Mouse (Mus musculus): ENCODE measurements at regions not wholly inside any gene's neighbourhood (a gene's known extent, or its start where the extent isn't known, plus 50 kb on each side); places are given as distances from the start of the nearest gene placed in this dataset.

- no peak overlapping the region for H3K4me3 ChIP-seq (replicated peaks; ENCODE audit: low read length)
- no peak for TF ChIP-seq POLR2A (IDR thresholded peaks at IDR 0.05; ENCODE audit: borderline replicate concordance, extremely low read depth, insufficient read depth, insufficient read length)
- H3K4me1 ChIP-seq (ENCODE audit: control insufficient read depth, insufficient read depth, low read length): peaks cover 28% of the 10 kb centered on the region
- no peak overlapping the region for H3K27ac ChIP-seq (replicated peaks; ENCODE audit: low read depth, low read length)
- DNase-seq (ENCODE audit: low spot score) (no peak), ATAC-seq (ENCODE audit: low FRiP score, low read depth) (no peak)
- no peaks in the 10 kb centered on the region for H3K27me3 ChIP-seq (ENCODE audit: control insufficient read depth, insufficient read depth, low read length)
- WGBS: 73% methylated on average over 5 of the region's 5 CpGs
- H3K9ac ChIP-seq (ENCODE audit: low read depth, low read length, severe bottlenecking): no peak overlapping the region
- H3K9me3 ChIP-seq (ENCODE audit: control insufficient read depth, low read length): no peaks in the 10 kb centered on the region
- no peak overlapping the region for H3K4me2 ChIP-seq (replicated peaks; ENCODE audit: low read depth, low read length, severe bottlenecking)
- no peaks in the 10 kb centered on the region for H3K36me3 ChIP-seq (ENCODE audit: control insufficient read depth, insufficient read depth, low read length)
Measured at GRCm38 (mm10) chr14:105738568-105738967, 158.1 kb downstream of the Spry2 start.

GRCm38 (mm10) chr14:105736352-105736751 is 160.3 kb downstream of the Spry2 start:
- Histone ChIP-seq H3K4me2 (replicated peaks; ENCODE audit: low read depth, low read length, severe bottlenecking) (no peak overlapping the region), H3K4me1 (ENCODE audit: control insufficient read depth, insufficient read depth, low read length) (peaks cover 41% of the 10 kb centered on the region), H3K27me3 (ENCODE audit: control insufficient read depth, insufficient read depth, low read length) (no peaks in the 10 kb centered on the region), H3K9me3 (ENCODE audit: control insufficient read depth, low read length) (no peaks in the 10 kb centered on the region), H3K9ac (ENCODE audit: low read depth, low read length, severe bottlenecking) (no peak overlapping the region), H3K36me3 (ENCODE audit: control insufficient read depth, insufficient read depth, low read length) (no peaks in the 10 kb centered on the region), H3K27ac (replicated peaks; ENCODE audit: low read depth, low read length) (no peak overlapping the region), H3K4me3 (replicated peaks; ENCODE audit: low read length) (no peak overlapping the region)
- no peak for ATAC-seq (ENCODE audit: low FRiP score, low read depth)
- DNase-seq (ENCODE audit: low spot score): peak; percentile 74
- WGBS: 10% methylated on average over 6 of the region's 6 CpGs
- TF ChIP-seq POLR2A (IDR thresholded peaks at IDR 0.05; ENCODE audit: borderline replicate concordance, extremely low read depth, insufficient read depth, insufficient read length): no peak

- WGBS: 87% methylated on average over 7 of the region's 7 CpGs
Measured at GRCm38 (mm10) chr14:105734291-105734690, 162.3 kb downstream of the Spry2 start.

GRCm38 (mm10) chr14:105733013-105733728 is 163.4 kb downstream of the Spry2 start:
- no peaks in the 10 kb centered on the region for H3K36me3 ChIP-seq (ENCODE audit: control insufficient read depth, insufficient read depth, low read length)
- H3K9me3 ChIP-seq (ENCODE audit: control insufficient read depth, low read length): no peaks in the 10 kb centered on the region
- peaks cover 42% of the 10 kb centered on the region for H3K4me1 ChIP-seq (ENCODE audit: control insufficient read depth, insufficient read depth, low read length)
- DNase-seq (ENCODE audit: low spot score): peak; percentile 71
- H3K4me2 ChIP-seq (replicated peaks; ENCODE audit: low read depth, low read length, severe bottlenecking): peak overlapping the region; percentile 52
- H3K4me3 ChIP-seq (replicated peaks; ENCODE audit: low read length): peak overlapping the region; percentile 26
- no peaks in the 10 kb centered on the region for H3K27me3 ChIP-seq (ENCODE audit: control insufficient read depth, insufficient read depth, low read length)
- no peak for TF ChIP-seq POLR2A (IDR thresholded peaks at IDR 0.05; ENCODE audit: borderline replicate concordance, extremely low read depth, insufficient read depth, insufficient read length)
- peak overlapping the region; percentile 80 for H3K27ac ChIP-seq (replicated peaks; ENCODE audit: low read depth, low read length)
- H3K9ac ChIP-seq (ENCODE audit: low read depth, low read length, severe bottlenecking): peak overlapping the region; percentile 44; the same call in 1 of the 2 replicates
- WGBS: 3% methylated on average over 12 of the region's 12 CpGs
- 0 out of 2 replicates have a peak, but pooled peaks have one; percentile 38 for ATAC-seq (ENCODE audit: low FRiP score, low read depth)

More at GRCm38 (mm10) chr14:105734291-105734690, 162.3 kb downstream of the Spry2 start:
- no peak for TF ChIP-seq POLR2A (IDR thresholded peaks at IDR 0.05; ENCODE audit: borderline replicate concordance, extremely low read depth, insufficient read depth, insufficient read length)
- no peak for DNase-seq (ENCODE audit: low spot score)
- Histone ChIP-seq H3K36me3 (ENCODE audit: control insufficient read depth, insufficient read depth, low read length) (no peaks in the 10 kb centered on the region), H3K9ac (ENCODE audit: low read depth, low read length, severe bottlenecking) (no peak overlapping the region), H3K27ac (replicated peaks; ENCODE audit: low read depth, low read length) (no peak overlapping the region), H3K4me1 (ENCODE audit: control insufficient read depth, insufficient read depth, low read length) (peaks cover 42% of the 10 kb centered on the region), H3K9me3 (ENCODE audit: control insufficient read depth, low read length) (no peaks in the 10 kb centered on the region), H3K27me3 (ENCODE audit: control insufficient read depth, insufficient read depth, low read length) (no peaks in the 10 kb centered on the region), H3K4me3 (replicated peaks; ENCODE audit: low read length) (no peak overlapping the region), H3K4me2 (replicated peaks; ENCODE audit: low read depth, low read length, severe bottlenecking) (no peak overlapping the region)
- ATAC-seq (ENCODE audit: low FRiP score, low read depth): no peak

- peak; percentile 17; the same call in 1 of the 2 replicates for TF ChIP-seq POLR2A (IDR thresholded peaks at IDR 0.05; ENCODE audit: borderline replicate concordance, extremely low read depth, insufficient read depth, insufficient read length)
- no peaks in the 10 kb centered on the region for H3K27me3 ChIP-seq (ENCODE audit: control insufficient read depth, insufficient read depth, low read length)
- H3K4me3 ChIP-seq (replicated peaks; ENCODE audit: low read length): peak overlapping the region; percentile 26
- ATAC-seq (ENCODE audit: low FRiP score, low read depth) (peak; percentile 90), DNase-seq (ENCODE audit: low spot score) (peak; percentile 91)
- H3K27ac ChIP-seq (replicated peaks; ENCODE audit: low read depth, low read length): peak overlapping the region; percentile 80
- H3K9ac ChIP-seq (ENCODE audit: low read depth, low read length, severe bottlenecking): peak overlapping the region; percentile 44
- H3K4me2 ChIP-seq (replicated peaks; ENCODE audit: low read depth, low read length, severe bottlenecking): peak overlapping the region; percentile 52
- under 1% methylated on average over 13 of the region's 13 CpGs for WGBS
- H3K4me1 ChIP-seq (ENCODE audit: control insufficient read depth, insufficient read depth, low read length): peaks cover 42% of the 10 kb centered on the region
- H3K36me3 ChIP-seq (ENCODE audit: control insufficient read depth, insufficient read depth, low read length): no peaks in the 10 kb centered on the region
- H3K9me3 ChIP-seq (ENCODE audit: control insufficient read depth, low read length): no peaks in the 10 kb centered on the region
Measured at GRCm38 (mm10) chr14:105732221-105733012, 164.2 kb downstream of the Spry2 start.
